Mouse (Mus musculus): ENCODE data around the gene Arl10.
A peak's percentile ranks its signal among the peaks of the same experiment; 100 is the strongest.

Gene Arl10

GRCm38 (mm10) chr13:54574854-54575481 lies at the start of gene Arl10:
Gene Arl10, plus strand, starts transcription at chr13:54575015.
- peak; percentile 56 to 61 for DNase-seq

- DNase-seq = no peak
Measured at GRCm38 (mm10) chr13:54527140-54527539, 47.7 kb upstream of the Arl10 start.

GRCm38 (mm10) chr13:54532134-54532533 lies 42.7 kb upstream of the Arl10 start:
- no peak for DNase-seq

- DNase-seq = no peak
Measured at GRCm38 (mm10) chr13:54548036-54548435, 26.8 kb upstream of the Arl10 start.

GRCm38 (mm10) chr13:54556176-54556575 lies 18.6 kb upstream of the Arl10 start:
- DNase-seq = no peak

GRCm38 (mm10) chr13:54556796-54557195 lies 18.0 kb upstream of the Arl10 start:
- DNase-seq = no peak

- DNase-seq = no peak
Measured at GRCm38 (mm10) chr13:54557652-54558051, 17.2 kb upstream of the Arl10 start.

GRCm38 (mm10) chr13:54559656-54560055 lies 15.2 kb upstream of the Arl10 start:
- DNase-seq = no peak

GRCm38 (mm10) chr13:54560608-54561007 lies 14.2 kb upstream of the Arl10 start:
- no peak for DNase-seq

GRCm38 (mm10) chr13:54562562-54562961 lies 12.3 kb upstream of the Arl10 start:
- no peak for DNase-seq

- no peak for DNase-seq
Measured at GRCm38 (mm10) chr13:54564232-54565200, 10.3 kb upstream of the Arl10 start.

- DNase-seq = peak; percentile 96
Measured at GRCm38 (mm10) chr13:54565201-54565581, 9.6 kb upstream of the Arl10 start, which contains the start of gene 4833439L19Rik. Gene 4833439L19Rik, minus strand, starts transcription at chr13:54565435.

- DNase-seq = peak in 1 of 2 experiments; percentile 49
Measured at GRCm38 (mm10) chr13:54565594-54566345, 9.0 kb upstream of the Arl10 start.

- peak; percentile 26 to 34 for DNase-seq
Measured at GRCm38 (mm10) chr13:54568380-54568779, 6.4 kb upstream of the Arl10 start.

GRCm38 (mm10) chr13:54569282-54569681 lies 5.5 kb upstream of the Arl10 start:
- DNase-seq = no peak

GRCm38 (mm10) chr13:54570736-54571135 lies 4.1 kb upstream of the Arl10 start:
- no peak for DNase-seq

GRCm38 (mm10) chr13:54571637-54572036 lies 3.2 kb upstream of the Arl10 start:
- DNase-seq = no peak

- DNase-seq = no peak
Measured at GRCm38 (mm10) chr13:54572621-54573020, 2.2 kb upstream of the Arl10 start.

GRCm38 (mm10) chr13:54575489-54575888 lies 674 bp downstream of the Arl10 start:
- no peak for DNase-seq

- peak; percentile 43 to 59 for DNase-seq
Measured at GRCm38 (mm10) chr13:54577652-54578507, 3.1 kb downstream of the Arl10 start.

- DNase-seq = no peak
Measured at GRCm38 (mm10) chr13:54581385-54581784, 6.6 kb downstream of the Arl10 start.

GRCm38 (mm10) chr13:54582126-54582525 lies 7.3 kb downstream of the Arl10 start:
- no peak for DNase-seq
